Mouse (Mus musculus) ES-Bruce4 (cell line): ENCODE measurements around the gene Gm9833. TPM values are rescaled to one million over a fixed set of nuclear protein-coding genes. Genes with fewer than 3 reads are reported as not detected.

Source experiments
- H3K27ac ChIP-seq: 2 replicates; pipeline ENCODE4 v1.5.1; 2012; ENCODE audit warnings: low read length, inconsistent platforms; ENCODE audit not compliant: insufficient read depth
- H3K27me3 ChIP-seq: 2 replicates; pipeline ENCODE4 v1.6.1; 2012; ENCODE audit warnings: mild to moderate bottlenecking, low read length, inconsistent platforms; ENCODE audit not compliant: control insufficient read depth, poor library complexity, insufficient read depth, severe bottlenecking
- H3K36me3 ChIP-seq: 2 replicates; pipeline ENCODE4 v1.6.1; 2012; ENCODE audit warnings: inconsistent platforms, mild to moderate bottlenecking, low read length, moderate library complexity; ENCODE audit not compliant: control insufficient read depth, poor library complexity, insufficient read depth, severe bottlenecking
- H3K4me1 ChIP-seq: one replicate; pipeline ENCODE4 v1.8.1; 2011; ENCODE audit warnings: low read length; ENCODE audit not compliant: control insufficient read depth, insufficient read depth
- H3K4me3 ChIP-seq: 2 replicates; pipeline ENCODE4 v1.5.1; 2011; ENCODE audit warnings: low read depth, mild to moderate bottlenecking, low read length
- H3K9ac ChIP-seq: 2 replicates; pipeline ENCODE4 v1.6.1; 2012; ENCODE audit warnings: low read depth, mild to moderate bottlenecking, inconsistent platforms; ENCODE audit not compliant: poor library complexity, severe bottlenecking
- H3K9me3 ChIP-seq: replicated peaks from 2 replicates; pipeline ENCODE4 v1.6.1; 2012; ENCODE audit warnings: mild to moderate bottlenecking, low read length, inconsistent platforms; ENCODE audit not compliant: control insufficient read depth, poor library complexity, insufficient read depth, severe bottlenecking
- CTCF ChIP-seq: IDR thresholded peaks from one replicate; pipeline ENCODE4 v1.8.1; 2011; ENCODE audit warnings: low read depth, low read length
- EP300 ChIP-seq: IDR thresholded peaks from 2 replicates; pipeline ENCODE4 v1.6.1; 2011; ENCODE audit warnings: low read depth, low read length; ENCODE audit not compliant: insufficient read depth
- POLR2A ChIP-seq: IDR thresholded peaks from one replicate; pipeline ENCODE4 v1.8.1; 2011; ENCODE audit warnings: low read length; ENCODE audit not compliant: insufficient read depth
- polyA plus RNA-seq: library from polyadenylated mRNA; stranded (reverse); fragments of >200 nt; gene quantifications from 2 replicates; pipeline ENCODE4 v1.2.4, GENCODE M21; 2011; ENCODE audit warnings: low read depth; ENCODE audit not compliant: missing spikeins, insufficient read depth, insufficient read length

Gm9833 gene
- polyA plus RNA-seq, 1 experiment = 6.6 TPM

- no peak overlapping the region for H3K4me3 ChIP-seq
- H3K4me1 ChIP-seq = no peaks in the 10 kb centered on the region
- H3K27ac ChIP-seq = no peak overlapping the region
- H3K9me3 ChIP-seq = peaks cover under 1% of the 10 kb centered on the region; the same call in 1 of the 2 replicates
- TF ChIP-seq POLR2A = no peak
- no peak for TF ChIP-seq CTCF
- no peak for TF ChIP-seq EP300
- no peak overlapping the region for H3K9ac ChIP-seq
- no peaks in the 10 kb centered on the region for H3K27me3 ChIP-seq
- no peaks in the 10 kb centered on the region for H3K36me3 ChIP-seq
Measured at GRCm38 (mm10) chr3:10081911-10082541, 5.9 kb upstream of the Gm9833 start.

- Histone ChIP-seq H3K27ac (no peak overlapping the region), H3K36me3 (no peaks in the 10 kb centered on the region), H3K9me3 (peaks cover 6% of the 10 kb centered on the region), H3K4me1 (no peaks in the 10 kb centered on the region), H3K27me3 (no peaks in the 10 kb centered on the region), H3K9ac (no peak overlapping the region), H3K4me3 (no peak overlapping the region)
- TF ChIP-seq POLR2A = no peak
- TF ChIP-seq EP300 = no peak
- no peak for TF ChIP-seq CTCF
Measured at GRCm38 (mm10) chr3:10082545-10083062, 5.3 kb upstream of the Gm9833 start.

- TF ChIP-seq POLR2A = no peak
- TF ChIP-seq CTCF = no peak
- TF ChIP-seq EP300 = no peak
- H3K9me3 ChIP-seq = peaks cover 6% of the 10 kb centered on the region
- no peaks in the 10 kb centered on the region for H3K4me1 ChIP-seq
- peaks cover 2% of the 10 kb centered on the region; the same call in 1 of the 2 replicates for H3K27me3 ChIP-seq
- no peaks in the 10 kb centered on the region for H3K36me3 ChIP-seq
- H3K4me3 ChIP-seq = no peak overlapping the region
- no peak overlapping the region for H3K27ac ChIP-seq
- H3K9ac ChIP-seq = no peak overlapping the region
Measured at GRCm38 (mm10) chr3:10084102-10084501, 3.8 kb upstream of the Gm9833 start.

- H3K4me3 ChIP-seq = no peak overlapping the region
- H3K4me1 ChIP-seq = no peaks in the 10 kb centered on the region
- H3K36me3 ChIP-seq = no peaks in the 10 kb centered on the region
- no peak overlapping the region for H3K9ac ChIP-seq
- peaks cover 6% of the 10 kb centered on the region for H3K9me3 ChIP-seq
- H3K27ac ChIP-seq = no peak overlapping the region
- H3K27me3 ChIP-seq = peaks cover 2% of the 10 kb centered on the region; the same call in 1 of the 2 replicates
- TF ChIP-seq EP300 (no peak), POLR2A (no peak), CTCF (no peak)
Measured at GRCm38 (mm10) chr3:10085396-10086119, 2.4 kb upstream of the Gm9833 start.

- Histone ChIP-seq H3K9ac (no peak overlapping the region), H3K4me1 (no peaks in the 10 kb centered on the region), H3K4me3 (no peak overlapping the region), H3K9me3 (peaks cover 6% of the 10 kb centered on the region), H3K27ac (no peak overlapping the region), H3K36me3 (no peaks in the 10 kb centered on the region), H3K27me3 (peaks cover 2% of the 10 kb centered on the region; the same call in 1 of the 2 replicates)
- TF ChIP-seq CTCF (no peak), POLR2A (no peak), EP300 (no peak)
Measured at GRCm38 (mm10) chr3:10087511-10087910, 399 bp upstream of the Gm9833 start.

GRCm38 (mm10) chr3:10091616-10092140 is 3.8 kb downstream of the Gm9833 start:
- peaks cover 6% of the 10 kb centered on the region for H3K9me3 ChIP-seq
- TF ChIP-seq CTCF = no peak
- TF ChIP-seq EP300 = no peak
- no peak for TF ChIP-seq POLR2A
- H3K27me3 ChIP-seq = peaks cover 2% of the 10 kb centered on the region; the same call in 1 of the 2 replicates
- no peak overlapping the region for H3K9ac ChIP-seq
- no peaks in the 10 kb centered on the region for H3K4me1 ChIP-seq
- H3K27ac ChIP-seq = no peak overlapping the region
- no peaks in the 10 kb centered on the region for H3K36me3 ChIP-seq
- no peak overlapping the region for H3K4me3 ChIP-seq
